Mouse (Mus musculus): ENCODE measurements around the gene Golph3l.
"Not testable (repeated sequence)": the region's sequence is repeated elsewhere in the genome, so short reads cannot be mapped to it uniquely, and the experiment has no call there.

Golph3l gene

GRCm38 (mm10) chr3:95588604-95589086, at the start of gene Golph3l:
Gene Golph3l, plus strand, starts transcription at chr3:95588934.
- DNase-seq: peak; percentile 98

GRCm38 (mm10) chr3:95538936-95539335, 49.8 kb upstream of the Golph3l start:
- DNase-seq: no peak

- DNase-seq: no peak
Observed at GRCm38 (mm10) chr3:95539837-95540236, 48.9 kb upstream of the Golph3l start.

- DNase-seq: not testable (repeated sequence)
Observed at GRCm38 (mm10) chr3:95541186-95541585, 47.5 kb upstream of the Golph3l start.

- no peak for DNase-seq
Observed at GRCm38 (mm10) chr3:95542171-95542570, 46.6 kb upstream of the Golph3l start.

- DNase-seq: no peak
Observed at GRCm38 (mm10) chr3:95542981-95543380, 45.8 kb upstream of the Golph3l start.

GRCm38 (mm10) chr3:95550176-95550575, 38.6 kb upstream of the Golph3l start:
- DNase-seq: no peak

- no peak for DNase-seq
Observed at GRCm38 (mm10) chr3:95553986-95554385, 34.7 kb upstream of the Golph3l start.

GRCm38 (mm10) chr3:95559437-95559836, 29.3 kb upstream of the Golph3l start, which contains the start of gene Hormad1:
Gene Hormad1, plus strand, starts transcription at chr3:95559677.
- DNase-seq: no peak

- no peak for DNase-seq
Observed at GRCm38 (mm10) chr3:95560738-95561137, 28.0 kb upstream of the Golph3l start.

GRCm38 (mm10) chr3:95561826-95562225, 26.9 kb upstream of the Golph3l start:
- no peak for DNase-seq

GRCm38 (mm10) chr3:95569585-95569984, 19.1 kb upstream of the Golph3l start:
- DNase-seq: no peak

- no peak for DNase-seq
Observed at GRCm38 (mm10) chr3:95587754-95588603, 755 bp upstream of the Golph3l start.

GRCm38 (mm10) chr3:95598734-95599133, 10.0 kb downstream of the Golph3l start:
- DNase-seq: no peak

GRCm38 (mm10) chr3:95601287-95601686, 12.6 kb downstream of the Golph3l start:
- DNase-seq: no peak

GRCm38 (mm10) chr3:95606096-95606495, 17.4 kb downstream of the Golph3l start:
- no peak for DNase-seq

- DNase-seq: no peak
Observed at GRCm38 (mm10) chr3:95609195-95609594, 20.5 kb downstream of the Golph3l start.

GRCm38 (mm10) chr3:95613996-95614395, 25.3 kb downstream of the Golph3l start:
- DNase-seq: no peak

- DNase-seq: no peak
Observed at GRCm38 (mm10) chr3:95618511-95618910, 29.8 kb downstream of the Golph3l start.

GRCm38 (mm10) chr3:95621241-95621640, 32.5 kb downstream of the Golph3l start:
- no peak for DNase-seq

GRCm38 (mm10) chr3:95622421-95622820, 33.7 kb downstream of the Golph3l start:
- DNase-seq: not testable (repeated sequence)

- DNase-seq: no peak
Observed at GRCm38 (mm10) chr3:95623551-95623950, 34.8 kb downstream of the Golph3l start.

- DNase-seq: not testable (repeated sequence)
Observed at GRCm38 (mm10) chr3:95623991-95624515, 35.3 kb downstream of the Golph3l start.

Data from right cerebral cortex, adult 18-20 months (tissue).